Mouse (Mus musculus) thymus, postnatal 10 days (tissue): ENCODE measurements around the gene 4930524J08Rik.

ENCODE experiments used
- DNase-seq, 2 experiments: peaks; one replicate each; pipeline ENCODE4 v3.0.0; 2021; ENCODE audit warnings: low spot score in 2 of 2

4930524J08Rik gene

GRCm38 (mm10) chr5:99978699-99979442 is at the start of gene 4930524J08Rik, which contains the start of gene Hnrnpd:
Gene 4930524J08Rik, plus strand, starts transcription at chr5:99979061.
Gene Hnrnpd, minus strand, starts transcription at chr5:99978938.
- peak; percentile 84 to 86 for DNase-seq

GRCm38 (mm10) chr5:99931910-99932309 is 47.0 kb upstream of the 4930524J08Rik start:
- no peak for DNase-seq

DNA sequence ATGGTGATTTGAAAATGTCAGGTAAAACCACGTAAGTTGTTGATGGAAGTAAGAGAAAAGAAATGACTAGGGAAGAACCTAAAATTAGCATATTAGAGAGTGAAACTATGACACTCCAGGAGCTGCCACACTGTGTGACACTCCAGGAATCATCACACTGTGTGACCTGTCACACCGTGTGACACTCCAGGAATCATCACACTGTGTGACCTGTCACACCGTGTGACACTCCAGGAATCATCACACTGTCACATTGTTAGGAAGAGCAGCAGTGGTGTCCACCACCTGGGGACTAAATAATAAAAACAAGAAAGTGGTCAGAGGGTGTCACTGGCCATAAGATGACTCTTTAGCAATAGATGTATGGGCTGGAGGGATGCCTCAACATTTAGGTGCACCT is 39.4 kb upstream of the 4930524J08Rik start:
- no peak for DNase-seq

- DNase-seq, result no peak
Measured at GRCm38 (mm10) chr5:99941273-99941672, 37.6 kb upstream of the 4930524J08Rik start.

GRCm38 (mm10) chr5:99941776-99942502 is 36.9 kb upstream of the 4930524J08Rik start:
- no peak for DNase-seq

DNA sequence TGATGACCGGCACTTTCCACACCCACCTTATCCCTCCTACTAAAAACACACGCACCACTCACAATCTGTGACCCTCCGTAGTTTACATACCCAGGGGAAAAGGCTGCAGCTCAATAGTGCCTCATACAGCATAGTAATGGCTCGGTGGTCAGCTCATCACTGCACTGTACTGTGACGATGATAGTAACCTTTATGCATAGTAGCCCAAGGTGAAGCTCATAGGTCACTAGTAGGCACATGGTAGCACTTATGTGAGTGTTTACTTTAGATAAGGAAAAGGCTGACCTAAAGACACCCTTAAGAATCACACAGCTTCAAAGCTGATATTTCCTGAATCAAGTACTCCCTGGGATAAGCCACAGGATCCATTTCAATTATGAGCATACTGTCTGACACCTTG is 26.3 kb upstream of the 4930524J08Rik start:
- DNase-seq, result no peak

- no peak for DNase-seq
Measured at GRCm38 (mm10) chr5:99953883-99954282, 25.0 kb upstream of the 4930524J08Rik start.

DNA sequence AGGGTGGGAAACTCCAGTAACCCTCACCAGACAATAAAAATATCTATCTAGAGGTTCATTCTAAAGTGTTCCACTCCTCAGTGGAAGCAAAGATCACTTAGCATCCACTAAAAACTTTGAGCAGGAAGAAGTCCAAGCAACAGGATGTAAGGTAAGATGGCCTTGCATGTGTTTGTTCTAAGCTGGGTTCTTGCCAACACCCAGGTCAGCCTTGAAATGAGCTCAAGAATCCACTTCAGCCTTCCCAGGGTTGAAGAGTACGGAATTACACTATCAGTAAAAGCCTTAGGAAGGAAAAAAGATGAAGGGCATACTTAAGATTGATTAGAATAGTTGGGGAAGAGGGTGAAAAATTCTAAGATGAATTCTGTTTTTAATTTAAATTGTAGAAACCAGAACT is 20.2 kb upstream of the 4930524J08Rik start:
- DNase-seq, result no peak

- DNase-seq, result no peak
Measured at GRCm38 (mm10) chr5:99959236-99959936, 19.5 kb upstream of the 4930524J08Rik start.

- no peak for DNase-seq
Measured at GRCm38 (mm10) chr5:99959960-99960359, 18.9 kb upstream of the 4930524J08Rik start.

GRCm38 (mm10) chr5:99973941-99974340 is 4.9 kb upstream of the 4930524J08Rik start:
- no peak for DNase-seq

GRCm38 (mm10) chr5:99975061-99975460 is 3.8 kb upstream of the 4930524J08Rik start:
- DNase-seq, result no peak

GRCm38 (mm10) chr5:99975776-99976175 is 3.1 kb upstream of the 4930524J08Rik start:
- DNase-seq, result no peak

GRCm38 (mm10) chr5:99976334-99976955 is 2.4 kb upstream of the 4930524J08Rik start:
- no peak for DNase-seq

- DNase-seq, result peak; percentile 70
Measured at GRCm38 (mm10) chr5:99977516-99978301, 1.2 kb upstream of the 4930524J08Rik start.

DNA sequence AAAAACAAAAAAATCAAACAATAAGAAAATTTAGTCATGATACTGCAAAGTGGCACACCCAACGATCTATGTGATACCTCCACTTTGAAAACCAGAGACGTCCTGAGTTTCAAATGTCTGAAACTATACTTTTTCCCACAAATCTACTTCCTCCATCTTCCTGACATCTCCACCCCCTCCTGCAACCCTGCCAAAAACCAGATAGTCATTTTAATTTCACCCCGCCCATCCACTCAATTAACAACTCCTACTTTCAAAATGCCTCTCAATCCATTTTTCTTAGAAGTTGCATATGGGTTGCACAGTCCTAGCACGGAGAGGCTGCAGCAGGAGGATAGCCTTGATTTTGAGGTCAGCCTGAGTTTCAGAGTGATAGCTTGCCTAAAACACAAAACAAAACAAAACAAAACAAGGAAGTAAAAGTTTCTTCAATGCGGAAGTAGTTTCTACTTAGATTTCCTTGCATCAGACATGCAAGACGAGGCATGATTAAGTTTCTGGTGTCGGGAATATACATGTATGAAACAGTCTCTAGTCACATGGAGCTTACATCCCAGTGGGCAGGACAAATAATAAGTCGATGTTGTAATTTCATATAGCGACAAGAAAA is 4.7 kb downstream of the 4930524J08Rik start:
- no peak for DNase-seq

DNA sequence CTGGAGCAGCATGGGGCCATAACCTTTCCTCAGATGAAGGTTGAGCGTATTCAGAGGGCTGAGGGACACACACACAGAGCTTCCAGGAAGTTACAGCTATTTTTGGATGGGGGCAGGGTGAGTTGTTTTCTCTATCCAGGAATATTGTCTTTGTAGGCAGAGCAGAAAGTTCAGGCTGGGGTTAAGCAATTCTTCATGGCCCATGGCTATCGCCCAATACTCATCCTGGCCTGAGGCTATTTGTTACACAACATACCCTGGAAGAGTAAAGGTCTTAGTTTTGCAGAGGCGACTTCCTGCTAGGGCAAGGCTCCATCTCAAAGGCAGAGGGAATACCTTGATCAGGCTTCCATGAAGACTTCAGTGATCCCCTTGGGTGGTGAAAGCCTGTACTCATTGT is 15.3 kb downstream of the 4930524J08Rik start:
- no peak for DNase-seq

DNA sequence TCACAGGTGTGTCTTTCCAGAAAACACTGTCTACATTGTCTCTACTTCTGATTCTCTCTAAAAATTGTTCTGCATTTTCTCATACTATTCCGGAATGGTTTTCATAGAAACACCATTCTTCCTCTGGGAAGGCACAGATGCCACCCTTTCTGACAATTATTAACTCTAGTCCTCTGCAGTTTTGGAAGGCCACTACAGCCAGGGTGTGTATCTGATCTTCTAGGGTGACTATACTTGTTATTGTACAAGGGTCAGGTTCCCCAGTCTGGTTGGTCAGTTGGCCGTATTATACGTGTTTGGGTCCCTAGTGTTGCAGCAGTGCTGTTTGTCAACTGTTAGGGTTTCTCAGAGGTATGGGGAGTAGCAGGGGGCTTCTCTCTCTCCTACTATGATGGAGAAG is 15.8 kb downstream of the 4930524J08Rik start:
- no peak for DNase-seq

- DNase-seq, result no peak
Measured at GRCm38 (mm10) chr5:100000048-100000447, 21.2 kb downstream of the 4930524J08Rik start.

DNA sequence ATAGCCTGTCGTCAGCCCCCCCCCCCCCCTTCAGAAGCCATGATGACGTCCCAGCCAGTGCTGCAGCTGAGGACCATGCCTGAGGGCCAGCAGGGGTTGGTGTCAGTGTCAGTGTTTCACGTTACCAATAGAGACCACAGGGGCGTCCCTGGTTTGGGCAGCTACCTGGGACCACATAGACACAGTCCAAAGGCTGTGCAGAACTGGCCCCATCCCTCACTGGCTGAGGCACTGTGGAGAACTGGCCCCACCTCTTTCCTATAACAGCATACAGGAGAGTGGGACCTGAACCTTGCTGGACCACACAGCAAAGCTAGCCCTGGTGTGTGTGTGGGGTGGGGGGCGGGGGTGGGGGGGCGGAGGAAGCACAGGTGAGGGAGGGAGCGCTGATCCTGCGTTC is 21.6 kb downstream of the 4930524J08Rik start:
- DNase-seq, result no peak

GRCm38 (mm10) chr5:100003895-100004294 is 25.0 kb downstream of the 4930524J08Rik start:
- DNase-seq, result no peak
